Mouse (Mus musculus): ENCODE measurements around the gene Ptpn6. TPM values are rescaled to one million over a fixed set of nuclear protein-coding genes. Genes with fewer than 3 reads are reported as not detected.

Ptpn6 gene
- total and polyA plus RNA-seq, 3 experiments, result 6.5 to 11.2 (median 6.8) TPM

GRCm38 (mm10) chr6:124729850-124730705 is 8.4 kb downstream of the Ptpn6 start:
- no peak for DNase-seq

- peak; percentile 80 for DNase-seq
Measured at GRCm38 (mm10) chr6:124728621-124729020, 9.9 kb downstream of the Ptpn6 start.

GRCm38 (mm10) chr6:124724472-124724871 is 14.0 kb downstream of the Ptpn6 start:
- no peak for DNase-seq

- DNase-seq, result no peak
Measured at GRCm38 (mm10) chr6:124723541-124723940, 15.0 kb downstream of the Ptpn6 start.

- DNase-seq, result no peak
Measured at GRCm38 (mm10) chr6:124722876-124723473, 15.5 kb downstream of the Ptpn6 start.

GRCm38 (mm10) chr6:124720904-124721303 is 17.6 kb downstream of the Ptpn6 start:
- no peak for DNase-seq

- DNase-seq, result no peak
Measured at GRCm38 (mm10) chr6:124719354-124719978, 19.0 kb downstream of the Ptpn6 start.

GRCm38 (mm10) chr6:124718703-124719102 is 19.8 kb downstream of the Ptpn6 start:
- DNase-seq, result no peak

GRCm38 (mm10) chr6:124717968-124718367 is 20.5 kb downstream of the Ptpn6 start:
- DNase-seq, result peak; percentile 48

GRCm38 (mm10) chr6:124716864-124717490 is 21.5 kb downstream of the Ptpn6 start:
- peak; percentile 60 for DNase-seq

GRCm38 (mm10) chr6:124712918-124713317 is 25.6 kb downstream of the Ptpn6 start:
- DNase-seq, result no peak

- peak; percentile 99 for DNase-seq
Measured at GRCm38 (mm10) chr6:124711824-124712782, 26.4 kb downstream of the Ptpn6 start, which contains the start of the genes Emg1 and Phb2. Emg1 (minus strand) TSS chr6:124712178. Phb2 (plus strand) TSS chr6:124712336.

- no peak for DNase-seq
Measured at GRCm38 (mm10) chr6:124708289-124708889, 30.1 kb downstream of the Ptpn6 start.

- DNase-seq, result no peak
Measured at GRCm38 (mm10) chr6:124706061-124706627, 32.4 kb downstream of the Ptpn6 start.

- no peak for DNase-seq
Measured at GRCm38 (mm10) chr6:124704417-124704816, 34.1 kb downstream of the Ptpn6 start.

- no peak for DNase-seq
Measured at GRCm38 (mm10) chr6:124703789-124704188, 34.7 kb downstream of the Ptpn6 start.

- peak; percentile 69 for DNase-seq
Measured at GRCm38 (mm10) chr6:124702784-124703103, 35.8 kb downstream of the Ptpn6 start.

GRCm38 (mm10) chr6:124702102-124702783 is 36.3 kb downstream of the Ptpn6 start:
- no peak for DNase-seq

GRCm38 (mm10) chr6:124701338-124701737 is 37.2 kb downstream of the Ptpn6 start:
- peak; percentile 53 for DNase-seq

Measured in adrenal gland, adult 2 months (tissue).